Mouse (Mus musculus) lung, adult 2 months (tissue): ENCODE data around the gene Olfr99.

ENCODE experiments used
- CTCF ChIP-seq: fragments of 200-500 bp; IDR thresholded peaks from 2 replicates; pipeline ENCODE4 v1.5.1; 2011; ENCODE audit warnings: mild to moderate bottlenecking, low read length, control low read depth; ENCODE audit not compliant: insufficient read depth
- POLR2A ChIP-seq: fragments of 200-500 bp; IDR thresholded peaks from 2 replicates; pipeline ENCODE4 v1.6.1; 2011; ENCODE audit warnings: low read depth, mild to moderate bottlenecking, control low read depth, low read length, borderline replicate concordance; ENCODE audit errors: extremely low read depth

- no peak for TF ChIP-seq CTCF
- TF ChIP-seq POLR2A = no peak
These were observed 33.7 kb upstream of the Olfr99 start, which contains the start of gene Olfr102 for GRCm38 (mm10) chr17:37316954-37317353.
